Mouse (Mus musculus) kidney, adult 2 months (tissue): ENCODE measurements around the gene Hes1.

ENCODE experiments used
- CTCF ChIP-seq: fragments of 200-500 bp; conservative IDR thresholded peaks from 2 replicates; pipeline ENCODE4 v1.5.1; 2011; ENCODE audit warnings: low read depth, mild to moderate bottlenecking, control low read depth, low read length, moderate library complexity, mixed read lengths; ENCODE audit not compliant: insufficient read depth, insufficient read length
- POLR2A ChIP-seq: fragments of 200-500 bp; IDR thresholded peaks from one replicate; pipeline ENCODE4 v1.6.1; 2011; ENCODE audit warnings: low read depth, low read length, control low read depth

GRCm38 (mm10) chr16:30073317-30073716, 9.1 kb downstream of the Hes1 start:
- TF ChIP-seq POLR2A (no peak), CTCF (no peak)
